Mouse (Mus musculus): ENCODE results near the gene Fyb2. TPM values are rescaled to one million over a fixed set of nuclear protein-coding genes. Genes with fewer than 3 reads are reported as not detected.
"Not testable (repeated sequence)": the region's sequence is repeated elsewhere in the genome, so short reads cannot be mapped to it uniquely, and the experiment has no call there.

The Fyb2 gene
- polyA plus RNA-seq, 1 experiment from 2014 or later: not detected

GRCm38 (mm10) chr4:104990016-104990415, 76.8 kb downstream of the Fyb2 start:
- no peak overlapping the region for H3K4me3 ChIP-seq (ENCODE audit: low read depth, low read length)
- H3K9me3 ChIP-seq (replicated peaks; ENCODE audit: control insufficient read depth, low read length): no peaks in the 10 kb centered on the region
- no peak overlapping the region for H3K9ac ChIP-seq (ENCODE audit: low read length)
- H3K4me1 ChIP-seq (ENCODE audit: control insufficient read depth, insufficient read depth, low read length): no peaks in the 10 kb centered on the region
- H3K4me2 ChIP-seq (ENCODE audit: low read length): no peak overlapping the region
- WGBS: 74% methylated on average over 6 of the region's 6 CpGs
- H3K27ac ChIP-seq (ENCODE audit: low read depth, low read length): no peak overlapping the region
- H3K27me3 ChIP-seq (replicated peaks; ENCODE audit: control insufficient read depth, insufficient read depth, low read length): no peaks in the 10 kb centered on the region
- DNase-seq (ENCODE audit: low spot score) (peak; percentile 37), ATAC-seq (no peak)
- H3K36me3 ChIP-seq (ENCODE audit: control insufficient read depth, insufficient read depth, low read length): no peaks in the 10 kb centered on the region

DNA sequence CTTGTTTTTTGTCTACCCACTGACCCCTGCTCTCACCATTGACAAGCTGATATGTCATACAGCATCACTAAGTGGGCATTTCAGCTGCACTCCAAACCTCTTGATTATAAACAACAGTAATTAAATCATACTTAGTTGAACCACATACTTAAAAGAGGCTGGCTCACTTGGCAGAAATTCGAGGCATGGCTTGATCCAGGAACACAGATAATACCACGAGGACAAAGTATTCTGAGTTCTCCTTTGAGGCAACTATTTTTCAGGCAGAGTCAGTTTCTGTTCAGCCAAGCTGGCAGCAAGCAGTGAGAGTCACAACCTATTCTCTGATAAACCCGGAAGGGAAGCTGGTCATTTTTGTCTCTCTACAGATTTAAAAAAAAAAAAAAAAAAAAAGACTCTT, 77.4 kb downstream of the Fyb2 start:
- H3K4me2 ChIP-seq (ENCODE audit: low read length): no peak overlapping the region
- H3K4me1 ChIP-seq (ENCODE audit: control insufficient read depth, insufficient read depth, low read length): no peaks in the 10 kb centered on the region
- no peak for DNase-seq (ENCODE audit: low spot score)
- H3K9ac ChIP-seq (ENCODE audit: low read length): no peak overlapping the region
- H3K9me3 ChIP-seq (replicated peaks; ENCODE audit: control insufficient read depth, low read length): no peaks in the 10 kb centered on the region
- H3K36me3 ChIP-seq (ENCODE audit: control insufficient read depth, insufficient read depth, low read length): no peaks in the 10 kb centered on the region
- no peak for ATAC-seq
- H3K4me3 ChIP-seq (ENCODE audit: low read depth, low read length): no peak overlapping the region
- no peaks in the 10 kb centered on the region for H3K27me3 ChIP-seq (replicated peaks; ENCODE audit: control insufficient read depth, insufficient read depth, low read length)
- no peak overlapping the region for H3K27ac ChIP-seq (ENCODE audit: low read depth, low read length)
- 77% methylated on average over 3 of the region's 3 CpGs for WGBS

DNA sequence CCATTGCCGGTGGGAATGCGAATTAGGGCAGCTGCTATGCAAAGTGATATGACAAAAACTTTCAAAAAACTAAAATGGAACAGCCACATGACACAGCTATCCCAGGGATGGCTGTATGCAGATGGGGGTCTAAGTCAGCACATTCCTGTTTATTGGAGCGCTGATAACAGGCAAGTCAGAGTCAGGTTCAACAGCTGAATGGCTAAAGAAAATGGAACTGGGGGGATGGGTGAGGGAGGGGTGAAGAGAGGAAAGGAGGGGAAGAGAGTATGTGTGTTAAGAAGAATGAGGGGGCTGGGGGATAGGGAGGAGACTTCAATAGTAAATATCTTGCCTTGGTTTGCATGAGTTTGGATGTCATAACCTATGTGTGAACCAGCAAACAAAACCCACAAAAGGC, 79.0 kb downstream of the Fyb2 start:
- Histone ChIP-seq H3K36me3 (ENCODE audit: control insufficient read depth, insufficient read depth, low read length) (no peaks in the 10 kb centered on the region), H3K27me3 (replicated peaks; ENCODE audit: control insufficient read depth, insufficient read depth, low read length) (no peaks in the 10 kb centered on the region), H3K9ac (ENCODE audit: low read length) (no peak overlapping the region), H3K4me3 (ENCODE audit: low read depth, low read length) (no peak overlapping the region), H3K4me1 (ENCODE audit: control insufficient read depth, insufficient read depth, low read length) (no peaks in the 10 kb centered on the region), H3K9me3 (replicated peaks; ENCODE audit: control insufficient read depth, low read length) (no peaks in the 10 kb centered on the region), H3K4me2 (ENCODE audit: low read length) (no peak overlapping the region), H3K27ac (ENCODE audit: low read depth, low read length) (no peak overlapping the region)
- ATAC-seq: no peak
- no peak for DNase-seq (ENCODE audit: low spot score)
- WGBS: 87% methylated on average over 3 of the region's 3 CpGs

- WGBS: 92% methylated on average over 10 of the region's 10 CpGs
- DNase-seq (ENCODE audit: low spot score): no peak
Observed at GRCm38 (mm10) chr4:104993140-104993874, 80.1 kb downstream of the Fyb2 start.

DNA sequence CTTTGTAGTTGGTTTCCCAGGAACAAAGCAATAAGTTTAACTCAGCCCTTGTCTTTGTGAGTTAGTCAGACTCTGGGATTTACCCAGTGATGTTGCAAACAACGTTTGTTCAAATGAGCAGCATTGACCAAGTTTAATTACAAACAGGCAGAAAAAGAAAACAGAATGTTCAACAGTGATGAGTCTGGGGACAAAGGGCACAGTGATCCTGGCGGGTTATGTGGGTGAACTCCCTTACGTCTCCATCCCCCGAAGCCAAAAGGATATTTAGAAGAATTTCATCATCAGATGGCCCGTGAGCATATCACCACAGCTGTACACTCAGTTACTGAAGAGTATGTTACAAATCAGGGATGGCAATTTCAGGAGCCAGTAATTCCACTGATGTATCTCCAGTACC, 86.4 kb downstream of the Fyb2 start:
- H3K36me3 ChIP-seq (ENCODE audit: control insufficient read depth, insufficient read depth, low read length): no peaks in the 10 kb centered on the region
- no peaks in the 10 kb centered on the region for H3K9me3 ChIP-seq (replicated peaks; ENCODE audit: control insufficient read depth, low read length)
- H3K4me2 ChIP-seq (ENCODE audit: low read length): no peak overlapping the region
- no peaks in the 10 kb centered on the region for H3K27me3 ChIP-seq (replicated peaks; ENCODE audit: control insufficient read depth, insufficient read depth, low read length)
- no peak overlapping the region for H3K27ac ChIP-seq (ENCODE audit: low read depth, low read length)
- no peak overlapping the region for H3K4me3 ChIP-seq (ENCODE audit: low read depth, low read length)
- no peak overlapping the region for H3K9ac ChIP-seq (ENCODE audit: low read length)
- 83% methylated on average over 5 of the region's 5 CpGs for WGBS
- no peak for ATAC-seq
- DNase-seq (ENCODE audit: low spot score): no peak
- H3K4me1 ChIP-seq (ENCODE audit: control insufficient read depth, insufficient read depth, low read length): no peaks in the 10 kb centered on the region

More at GRCm38 (mm10) chr4:104993140-104993874, 80.1 kb downstream of the Fyb2 start:
- Histone ChIP-seq H3K4me2 (ENCODE audit: low read length) (no peak overlapping the region), H3K36me3 (ENCODE audit: control insufficient read depth, insufficient read depth, low read length) (no peaks in the 10 kb centered on the region), H3K4me1 (ENCODE audit: control insufficient read depth, insufficient read depth, low read length) (no peaks in the 10 kb centered on the region), H3K9me3 (replicated peaks; ENCODE audit: control insufficient read depth, low read length) (no peaks in the 10 kb centered on the region), H3K27ac (ENCODE audit: low read depth, low read length) (no peak overlapping the region), H3K9ac (ENCODE audit: low read length) (no peak overlapping the region), H3K27me3 (replicated peaks; ENCODE audit: control insufficient read depth, insufficient read depth, low read length) (no peaks in the 10 kb centered on the region), H3K4me3 (ENCODE audit: low read depth, low read length) (no peak overlapping the region)
- ATAC-seq: no peak

- Histone ChIP-seq H3K4me2 (ENCODE audit: low read length) (no peak overlapping the region), H3K4me1 (ENCODE audit: control insufficient read depth, insufficient read depth, low read length) (no peaks in the 10 kb centered on the region), H3K9me3 (replicated peaks; ENCODE audit: control insufficient read depth, low read length) (no peaks in the 10 kb centered on the region), H3K9ac (ENCODE audit: low read length) (no peak overlapping the region), H3K27ac (ENCODE audit: low read depth, low read length) (no peak overlapping the region), H3K27me3 (replicated peaks; ENCODE audit: control insufficient read depth, insufficient read depth, low read length) (no peaks in the 10 kb centered on the region), H3K4me3 (ENCODE audit: low read depth, low read length) (no peak overlapping the region), H3K36me3 (ENCODE audit: control insufficient read depth, insufficient read depth, low read length) (no peaks in the 10 kb centered on the region)
- WGBS: 88% methylated on average over 1 of the region's 1 CpGs
- ATAC-seq (no peak), DNase-seq (ENCODE audit: low spot score) (peak; percentile 34)
Observed at GRCm38 (mm10) chr4:105001736-105002135, 88.5 kb downstream of the Fyb2 start.

GRCm38 (mm10) chr4:105004135-105004534, 90.9 kb downstream of the Fyb2 start:
- 70% methylated on average over 8 of the region's 8 CpGs for WGBS
- Histone ChIP-seq H3K4me2 (ENCODE audit: low read length) (no peak overlapping the region), H3K27me3 (replicated peaks; ENCODE audit: control insufficient read depth, insufficient read depth, low read length) (no peaks in the 10 kb centered on the region), H3K4me1 (ENCODE audit: control insufficient read depth, insufficient read depth, low read length) (no peaks in the 10 kb centered on the region), H3K4me3 (ENCODE audit: low read depth, low read length) (no peak overlapping the region), H3K9ac (ENCODE audit: low read length) (no peak overlapping the region), H3K27ac (ENCODE audit: low read depth, low read length) (no peak overlapping the region), H3K9me3 (replicated peaks; ENCODE audit: control insufficient read depth, low read length) (no peaks in the 10 kb centered on the region), H3K36me3 (ENCODE audit: control insufficient read depth, insufficient read depth, low read length) (no peaks in the 10 kb centered on the region)
- DNase-seq (ENCODE audit: low spot score) (no peak), ATAC-seq (no peak)

GRCm38 (mm10) chr4:105004649-105005048, 91.4 kb downstream of the Fyb2 start:
- H3K36me3 ChIP-seq (ENCODE audit: control insufficient read depth, insufficient read depth, low read length); ATAC-seq; H3K4me1 ChIP-seq (ENCODE audit: control insufficient read depth, insufficient read depth, low read length); H3K9ac ChIP-seq (ENCODE audit: low read length); H3K4me2 ChIP-seq (ENCODE audit: low read length); H3K27ac ChIP-seq (ENCODE audit: low read depth, low read length); H3K4me3 ChIP-seq (ENCODE audit: low read depth, low read length); H3K9me3 ChIP-seq (replicated peaks; ENCODE audit: control insufficient read depth, low read length); DNase-seq (ENCODE audit: low spot score); H3K27me3 ChIP-seq (replicated peaks; ENCODE audit: control insufficient read depth, insufficient read depth, low read length): not testable (repeated sequence)
- 88% methylated on average over 12 of the region's 12 CpGs for WGBS

DNA sequence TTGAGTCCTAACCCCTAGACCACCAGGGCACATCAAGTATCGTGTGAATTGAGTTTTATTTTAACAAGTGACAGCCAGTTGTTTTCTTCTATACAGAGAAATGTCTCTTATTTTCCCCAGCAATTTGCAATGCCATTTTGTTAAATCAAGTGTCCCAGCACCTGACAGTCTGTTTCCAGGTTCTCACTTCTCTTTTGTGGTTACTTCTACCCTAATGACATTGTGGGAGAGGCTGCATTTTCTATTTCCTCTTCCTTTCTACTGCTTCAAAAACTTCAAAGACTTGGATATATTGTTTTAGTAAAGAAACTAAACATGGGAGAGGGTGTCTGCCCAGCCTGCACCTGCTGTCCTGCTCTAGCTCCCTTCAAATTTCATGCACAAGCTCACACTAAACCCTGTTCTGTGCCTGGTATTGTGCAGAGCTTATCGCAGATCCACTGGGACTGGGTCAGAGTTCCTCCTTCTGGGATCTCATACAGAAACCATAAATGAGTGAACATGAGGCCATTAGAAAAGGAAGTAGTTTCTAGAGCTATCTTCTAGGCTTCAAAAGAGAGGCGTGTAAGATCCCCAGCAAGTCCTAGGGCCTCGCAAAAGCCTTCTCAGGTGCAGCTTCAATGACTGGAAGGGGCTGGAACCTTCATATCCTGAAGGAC, 94.2 kb downstream of the Fyb2 start:
- no peak overlapping the region for H3K4me2 ChIP-seq (ENCODE audit: low read length)
- no peak overlapping the region for H3K9ac ChIP-seq (ENCODE audit: low read length)
- H3K4me1 ChIP-seq (ENCODE audit: control insufficient read depth, insufficient read depth, low read length): no peaks in the 10 kb centered on the region
- H3K36me3 ChIP-seq (ENCODE audit: control insufficient read depth, insufficient read depth, low read length): no peaks in the 10 kb centered on the region
- no peaks in the 10 kb centered on the region for H3K27me3 ChIP-seq (replicated peaks; ENCODE audit: control insufficient read depth, insufficient read depth, low read length)
- H3K9me3 ChIP-seq (replicated peaks; ENCODE audit: control insufficient read depth, low read length): no peaks in the 10 kb centered on the region
- WGBS: 93% methylated on average over 4 of the region's 4 CpGs
- no peak for ATAC-seq
- H3K4me3 ChIP-seq (ENCODE audit: low read depth, low read length): no peak overlapping the region
- H3K27ac ChIP-seq (ENCODE audit: low read depth, low read length): no peak overlapping the region
- no peak for DNase-seq (ENCODE audit: low spot score)
